Mouse (Mus musculus) lung, embryonic 14.5 days (tissue): ENCODE data around the gene Ppm1g. TPM values are rescaled to one million over a fixed set of nuclear protein-coding genes. Genes with fewer than 3 reads are reported as not detected.
A peak's percentile ranks its signal among the peaks of the same experiment; 100 is the strongest.

Source experiments
- ATAC-seq: fragments of 200-750 bp; cut with Nextera tagmentation; 2 replicates; pipeline ENCODE4 v1.8.0; 2017; ENCODE audit warnings: mild to moderate bottlenecking, moderate TSS enrichment, moderate library complexity; ENCODE audit not compliant: insufficient read depth
- DNase-seq: peaks from one replicate; pipeline ENCODE4 v3.0.0-alpha.2; 2015
- H3K27ac ChIP-seq: fragments of 300-500 bp; sonication (generic); 2 replicates; pipeline ENCODE4 v1.5.1; 2014; ENCODE audit warnings: low read depth, mild to moderate bottlenecking, moderate library complexity
- H3K27me3 ChIP-seq: fragments of 300-500 bp; sonication (generic); 2 replicates; pipeline ENCODE4 v1.6.1; 2014; ENCODE audit warnings: low read length, control low read depth; ENCODE audit not compliant: insufficient read depth
- H3K36me3 ChIP-seq: fragments of 300-500 bp; sonication (generic); 2 replicates; pipeline ENCODE4 v1.6.1; 2014; ENCODE audit warnings: control low read depth; ENCODE audit not compliant: insufficient read depth
- H3K4me1 ChIP-seq: fragments of 300-500 bp; sonication (generic); 2 replicates; pipeline ENCODE4 v1.6.1; 2014; ENCODE audit warnings: antibody characterized with exemption, control low read depth; ENCODE audit not compliant: insufficient read depth
- H3K4me2 ChIP-seq: fragments of 300-500 bp; sonication (generic); 2 replicates; pipeline ENCODE4 v1.6.1; 2014; ENCODE audit warnings: mild to moderate bottlenecking
- H3K4me3 ChIP-seq: fragments of 300-500 bp; sonication (generic); 2 replicates; pipeline ENCODE4 v1.5.1; 2014; ENCODE audit warnings: low read depth, low read length
- H3K9ac ChIP-seq: fragments of 300-500 bp; sonication (generic); 2 replicates; pipeline ENCODE4 v1.6.1; 2014
- H3K9me3 ChIP-seq: fragments of 300-500 bp; sonication (generic); 2 replicates; pipeline ENCODE4 v1.6.1; 2016; ENCODE audit warnings: low read depth, low read length, control low read depth
- CTCF ChIP-seq: IDR thresholded peaks from 2 replicates; pipeline ENCODE4 v1.5.1; 2016; ENCODE audit warnings: antibody characterized with exemption, low read depth
- WGBS: fragments of 180-500 bp; shearing (Covaris S2); extraction: QIAGEN DNeasy Blood & Tissue Kit; methylation state at CpG from one replicate; pipeline ENCODE4 v1.1.7; 2014; 5-methylcytosine and 5-hydroxymethylcytosine counted together
- polyA plus RNA-seq: library from polyadenylated mRNA; unstranded; fragments of >200 nt; fragmentation: Nextera tagmentation; extraction: Ambion mirVana; gene quantifications from 2 replicates; pipeline ENCODE4 v1.2.1, GENCODE M21; 2014

Gene Ppm1g
- polyA plus RNA-seq, 1 experiment from 2014 or later: 148 TPM

DNA sequence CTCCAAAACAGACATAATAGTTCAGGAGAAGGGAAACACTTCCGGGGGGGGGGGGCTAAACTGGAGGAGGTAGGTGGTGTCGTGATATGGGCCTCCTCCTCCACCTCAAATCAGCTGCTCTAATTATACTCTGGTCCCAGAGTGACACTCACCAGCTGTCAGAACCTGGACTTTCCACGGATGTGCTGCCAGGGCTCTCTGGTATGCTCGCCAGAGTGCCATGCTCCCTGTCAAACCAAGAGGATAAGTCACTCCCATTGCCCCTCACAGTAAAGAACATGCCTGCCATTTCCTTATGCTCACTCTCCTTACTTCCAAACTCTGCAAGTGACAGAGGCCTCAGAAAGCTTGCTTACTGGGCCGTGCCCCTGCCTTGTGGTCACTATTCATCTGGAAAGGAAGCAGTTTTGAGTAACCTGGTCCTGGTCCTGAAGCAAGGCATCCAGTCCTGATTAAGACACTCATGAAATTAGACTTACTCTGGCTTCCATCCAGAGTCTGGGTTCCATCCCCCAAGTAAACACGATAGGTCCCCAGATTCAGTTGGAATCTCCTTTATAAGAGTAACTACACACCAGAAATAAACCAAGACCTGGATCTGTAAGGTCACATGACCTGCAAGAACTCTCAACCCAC lies 66.9 kb downstream of the Ppm1g start:
- 34% methylated on average over 6 of the region's 6 CpGs for WGBS
- Histone ChIP-seq H3K9me3 (no peaks in the 10 kb centered on the region), H3K4me1 (no peaks in the 10 kb centered on the region), H3K36me3 (peaks cover 32% of the 10 kb centered on the region), H3K27ac (peak overlapping the region; percentile 4; the same call in 1 of the 2 replicates), H3K4me2 (peak overlapping the region; percentile 89), H3K4me3 (peak overlapping the region; percentile 63), H3K27me3 (no peaks in the 10 kb centered on the region), H3K9ac (peak overlapping the region; percentile 63)
- ATAC-seq: 0 out of 2 replicates have a peak, but pooled peaks have one; percentile 7
- no peak for DNase-seq
- no peak for TF ChIP-seq CTCF

Other genes starting within 250 kb of the Ppm1g start
- gene Atraid, start 172.4 kb downstream of the Ppm1g start, polyA plus RNA-seq: 148 and 159 TPM in 2 replicates
- gene Slc5a6, start 171.8 kb downstream of the Ppm1g start, polyA plus RNA-seq: 7.2 and 8.0 TPM in 2 replicates
- 38.0 and 43.4 TPM in 2 replicates for gene Cad, start 165.9 kb downstream of the Ppm1g start, polyA plus RNA-seq
- gene Dnajc5g, start 114.4 kb downstream of the Ppm1g start, polyA plus RNA-seq: not detected in 2 replicates
- 0.38 TPM in 1 of 2 replicates, not detected in the other for gene Slc30a3, start 112.5 kb downstream of the Ppm1g start, polyA plus RNA-seq
- 0.30 TPM in 1 of 2 replicates, not detected in the other for gene Trim54, start 104.0 kb downstream of the Ppm1g start, polyA plus RNA-seq
- gene Ucn, start 81.9 kb downstream of the Ppm1g start, polyA plus RNA-seq: not detected in 2 replicates
- 55.3 and 58.3 TPM in 2 replicates for gene Mpv17, start 66.4 kb downstream of the Ppm1g start, polyA plus RNA-seq
- 0.68 and 0.92 TPM in 2 replicates for gene Gm29609, start 40.8 kb downstream of the Ppm1g start, polyA plus RNA-seq
- gene Gtf3c2, start 40.5 kb downstream of the Ppm1g start, polyA plus RNA-seq: 74.1 and 78.6 TPM in 2 replicates
- 130 and 131 TPM in 2 replicates for gene Snx17, start 27.5 kb downstream of the Ppm1g start, polyA plus RNA-seq
- gene Eif2b4, start 27.3 kb downstream of the Ppm1g start, polyA plus RNA-seq: 64.2 and 70.6 TPM in 2 replicates
- 5.4 and 7.1 TPM in 2 replicates for gene Zfp513, start 18.4 kb downstream of the Ppm1g start, polyA plus RNA-seq
- gene Nrbp1, start 20.2 kb upstream of the Ppm1g start, polyA plus RNA-seq: 158 and 165 TPM in 2 replicates
- gene Gm9970, start 20.5 kb upstream of the Ppm1g start, polyA plus RNA-seq: 0.37 and 0.38 TPM in 2 replicates
- gene Krtcap3, start 31.0 kb upstream of the Ppm1g start, polyA plus RNA-seq: 31.1 and 32.0 TPM in 2 replicates
- gene Ift172, start 70.4 kb upstream of the Ppm1g start, polyA plus RNA-seq: 32.3 and 36.4 TPM in 2 replicates
- gene Fndc4, start 75.4 kb upstream of the Ppm1g start, polyA plus RNA-seq: 58.5 and 68.6 TPM in 2 replicates
- 0.34 TPM in 1 of 2 replicates, not detected in the other for gene Gckr, start 76.8 kb upstream of the Ppm1g start, polyA plus RNA-seq
- 50.1 and 51.8 TPM in 2 replicates for gene Zfp512, start 231.7 kb upstream of the Ppm1g start, polyA plus RNA-seq